Mouse (Mus musculus): ENCODE measurements at regions not wholly inside any gene's neighbourhood (a gene's known extent, or its start where the extent isn't known, plus 50 kb on each side); places are given as distances from the start of the nearest gene placed in this dataset.
A peak's percentile ranks its signal among the peaks of the same experiment; 100 is the strongest.

GRCm38 (mm10) chr12:49170097-49170496, 212.4 kb upstream of the Foxg1 start:
- Histone ChIP-seq H3K4me2 (ENCODE audit: low read depth, low read length) (no peak overlapping the region), H3K9ac (replicated peaks) (no peak overlapping the region), H3K27me3 (ENCODE audit: insufficient read depth, low read length) (no peaks in the 10 kb centered on the region), H3K36me3 (replicated peaks; ENCODE audit: insufficient read depth, low read length) (no peaks in the 10 kb centered on the region), H3K27ac (ENCODE audit: low read depth) (no peak overlapping the region), H3K4me3 (ENCODE audit: low read depth, low read length) (no peak overlapping the region), H3K4me1 (ENCODE audit: insufficient read depth) (no peaks in the 10 kb centered on the region), H3K9me3 (ENCODE audit: low read length) (no peaks in the 10 kb centered on the region)
- no peak for DNase-seq
- ATAC-seq, result no peak
- 42% methylated on average over 5 of the region's 5 CpGs for WGBS (ENCODE audit: insufficient replicate concordance)
- TF ChIP-seq CTCF (IDR thresholded peaks at IDR 0.05; ENCODE audit: low read depth), result peak; percentile 40
- no peak for TF ChIP-seq EP300 (IDR thresholded peaks at IDR 0.05; ENCODE audit: low read depth)

GRCm38 (mm10) chr12:49171014-49171677, 211.3 kb upstream of the Foxg1 start:
- no peak for ATAC-seq
- no peak for TF ChIP-seq EP300 (IDR thresholded peaks at IDR 0.05; ENCODE audit: low read depth)
- no peak for TF ChIP-seq CTCF (IDR thresholded peaks at IDR 0.05; ENCODE audit: low read depth)

GRCm38 (mm10) chr12:49191348-49191747, 191.1 kb upstream of the Foxg1 start:
- WGBS (ENCODE audit: insufficient replicate concordance), result 39% methylated on average over 2 of the region's 2 CpGs

More at GRCm38 (mm10) chr12:49171014-49171677, 211.3 kb upstream of the Foxg1 start:
- H3K27ac ChIP-seq (ENCODE audit: low read depth), result no peak overlapping the region
- H3K4me1 ChIP-seq (ENCODE audit: insufficient read depth), result no peaks in the 10 kb centered on the region
- H3K4me3 ChIP-seq (ENCODE audit: low read depth, low read length), result no peak overlapping the region
- WGBS (ENCODE audit: insufficient replicate concordance), result 54% methylated on average over 1 of the region's 1 CpGs
- H3K9ac ChIP-seq (replicated peaks), result no peak overlapping the region
- H3K36me3 ChIP-seq (replicated peaks; ENCODE audit: insufficient read depth, low read length), result no peaks in the 10 kb centered on the region
- no peaks in the 10 kb centered on the region for H3K27me3 ChIP-seq (ENCODE audit: insufficient read depth, low read length)
- no peak overlapping the region for H3K4me2 ChIP-seq (ENCODE audit: low read depth, low read length)
- H3K9me3 ChIP-seq (ENCODE audit: low read length), result no peaks in the 10 kb centered on the region
- DNase-seq, result no peak

GRCm38 (mm10) chr12:49233524-49234306, 148.7 kb upstream of the Foxg1 start:
- Histone ChIP-seq H3K9me3 (ENCODE audit: low read length) (peaks cover 3% of the 10 kb centered on the region; the same call in 1 of the 2 replicates), H3K4me3 (ENCODE audit: low read depth, low read length) (no peak overlapping the region), H3K4me2 (ENCODE audit: low read depth, low read length) (no peak overlapping the region), H3K27me3 (ENCODE audit: insufficient read depth, low read length) (no peaks in the 10 kb centered on the region), H3K36me3 (replicated peaks; ENCODE audit: insufficient read depth, low read length) (no peaks in the 10 kb centered on the region), H3K4me1 (ENCODE audit: insufficient read depth) (no peaks in the 10 kb centered on the region), H3K9ac (replicated peaks) (no peak overlapping the region), H3K27ac (ENCODE audit: low read depth) (no peak overlapping the region)
- ATAC-seq, result no peak
- no peak for DNase-seq
- 81% methylated on average over 5 of the region's 5 CpGs for WGBS (ENCODE audit: insufficient replicate concordance)
- TF ChIP-seq CTCF (IDR thresholded peaks at IDR 0.05; ENCODE audit: low read depth) (no peak), EP300 (IDR thresholded peaks at IDR 0.05; ENCODE audit: low read depth) (no peak)

More at GRCm38 (mm10) chr12:49191348-49191747, 191.1 kb upstream of the Foxg1 start:
- TF ChIP-seq EP300 (IDR thresholded peaks at IDR 0.05; ENCODE audit: low read depth) (no peak), CTCF (IDR thresholded peaks at IDR 0.05; ENCODE audit: low read depth) (no peak)
- Histone ChIP-seq H3K36me3 (replicated peaks; ENCODE audit: insufficient read depth, low read length) (no peaks in the 10 kb centered on the region), H3K4me1 (ENCODE audit: insufficient read depth) (no peaks in the 10 kb centered on the region), H3K27me3 (ENCODE audit: insufficient read depth, low read length) (no peaks in the 10 kb centered on the region), H3K27ac (ENCODE audit: low read depth) (no peak overlapping the region), H3K4me3 (ENCODE audit: low read depth, low read length) (no peak overlapping the region), H3K9me3 (ENCODE audit: low read length) (no peaks in the 10 kb centered on the region), H3K9ac (replicated peaks) (no peak overlapping the region), H3K4me2 (ENCODE audit: low read depth, low read length) (no peak overlapping the region)
- no peak for DNase-seq
- no peak for ATAC-seq

Data from liver, postnatal 0 days (tissue).